Mouse (Mus musculus): ENCODE measurements around the gene Epha2. TPM values are rescaled to one million over a fixed set of nuclear protein-coding genes. Genes with fewer than 3 reads are reported as not detected.

The Epha2 gene
- total RNA-seq, 1 experiment: 256 TPM

DNA sequence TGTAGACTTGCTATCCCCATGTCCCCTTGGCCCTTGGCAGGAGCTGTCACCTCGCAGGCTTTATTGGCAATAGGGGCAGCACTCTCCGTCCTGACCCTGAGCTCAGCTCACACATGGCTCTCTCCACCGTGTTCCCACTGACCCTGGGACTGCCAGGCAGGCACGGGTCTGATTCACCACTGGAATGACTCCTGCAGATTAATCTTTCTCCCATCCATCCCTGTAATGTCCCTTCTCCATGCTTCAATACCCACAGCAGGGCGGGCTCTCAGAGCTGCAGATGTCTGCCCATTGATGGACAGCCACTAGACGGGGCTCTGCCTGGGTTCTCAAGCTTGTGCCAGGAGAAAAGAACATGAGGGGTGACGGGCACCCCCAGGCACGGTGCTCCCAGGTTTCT is 64.1 kb downstream of the Epha2 start:
- no peak overlapping the region for H3K4me3 ChIP-seq (ENCODE audit: insufficient read depth in 1 of 2, low read depth in 1 of 2, low read length in 2 of 2, poor library complexity in 1 of 2, severe bottlenecking in 1 of 2)
- in situ Hi-C loops (cut with MboI; ENCODE audit: low sequenced_read_pairs in 2 of 2, unreplicated experiment in 2 of 2): no loop called here
- TF ChIP-seq ZNF384 (IDR thresholded peaks at IDR 0.05; ENCODE audit: low read depth, low read length) (no peak), MAFK (IDR thresholded peaks at IDR 0.05; ENCODE audit: insufficient read depth, low read depth, low read length) (no peak), HCFC1 (IDR thresholded peaks at IDR 0.05; ENCODE audit: borderline replicate concordance, insufficient read depth, low read length) (no peak), CHD2 (IDR thresholded peaks at IDR 0.05; ENCODE audit: low read depth, low read length) (no peak), ZC3H11A (IDR thresholded peaks at IDR 0.05; ENCODE audit: borderline replicate concordance, low read depth, low read length) (no peak)

DNA sequence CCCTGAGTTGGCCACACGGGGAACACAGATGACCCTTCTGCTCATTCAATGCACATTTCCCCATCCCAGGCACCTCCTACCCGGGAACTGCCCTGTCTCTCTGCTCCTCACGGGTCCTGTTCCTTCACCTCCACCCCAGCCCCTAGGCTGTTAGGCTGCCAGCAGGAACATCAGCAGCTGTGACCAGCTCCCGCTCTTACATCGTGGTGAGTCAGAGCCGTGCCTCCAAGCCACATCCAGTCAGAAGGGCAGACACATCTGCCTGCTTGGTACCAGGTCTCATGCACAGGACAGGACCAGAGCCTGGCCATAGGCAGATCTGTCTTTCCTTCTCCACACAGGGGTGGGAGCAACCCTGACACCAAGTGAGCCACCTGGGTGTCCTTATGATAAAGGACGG is 64.8 kb downstream of the Epha2 start:
- Histone ChIP-seq H3K9ac (ENCODE audit: insufficient read depth, low read depth, low read length, poor library complexity, severe bottlenecking) (no peak overlapping the region), H3K4me1 (ENCODE audit: control insufficient read depth in 2 of 2, insufficient read depth in 2 of 2, low read length in 2 of 2, poor library complexity in 1 of 2) (peaks cover 2 to 18% of the 10 kb centered on the region in 2 experiments; a peak in 3 of 4 replicates), H3K27ac (ENCODE audit: insufficient read depth, low read depth, low read length, poor library complexity, severe bottlenecking) (no peak overlapping the region), H3K4me3 (ENCODE audit: insufficient read depth in 1 of 2, low read depth in 1 of 2, low read length in 2 of 2, poor library complexity in 1 of 2, severe bottlenecking in 1 of 2) (no peak overlapping the region), H3K36me3 (ENCODE audit: control insufficient read depth, insufficient read depth, low read length, poor library complexity, severe bottlenecking) (no peaks in the 10 kb centered on the region), H3K9me3 (ENCODE audit: control insufficient read depth, insufficient read depth, low read depth, low read length) (no peaks in the 10 kb centered on the region)
- no peak for DNase-seq (ENCODE audit: low read depth, low spot score)
- in situ Hi-C loops (cut with MboI; ENCODE audit: low sequenced_read_pairs in 2 of 2, unreplicated experiment in 2 of 2): no loop called here
- TF ChIP-seq HCFC1 (IDR thresholded peaks at IDR 0.05; ENCODE audit: borderline replicate concordance, insufficient read depth, low read length) (no peak), MAFK (IDR thresholded peaks at IDR 0.05; ENCODE audit: insufficient read depth, low read depth, low read length) (no peak), ZNF384 (IDR thresholded peaks at IDR 0.05; ENCODE audit: low read depth, low read length) (no peak), CHD2 (IDR thresholded peaks at IDR 0.05; ENCODE audit: low read depth, low read length) (no peak), ZC3H11A (IDR thresholded peaks at IDR 0.05; ENCODE audit: borderline replicate concordance, low read depth, low read length) (no peak)

More for the DNA sequence above, 64.1 kb downstream of the Epha2 start:
- H3K9ac ChIP-seq (ENCODE audit: insufficient read depth, low read depth, low read length, poor library complexity, severe bottlenecking): no peak overlapping the region
- H3K36me3 ChIP-seq (ENCODE audit: control insufficient read depth, insufficient read depth, low read length, poor library complexity, severe bottlenecking): no peaks in the 10 kb centered on the region
- no peaks in the 10 kb centered on the region for H3K9me3 ChIP-seq (ENCODE audit: control insufficient read depth, insufficient read depth, low read depth, low read length)
- H3K4me1 ChIP-seq (ENCODE audit: control insufficient read depth in 2 of 2, insufficient read depth in 2 of 2, low read length in 2 of 2, poor library complexity in 1 of 2): peaks cover 2 to 23% of the 10 kb centered on the region in 2 experiments; a peak in 3 of 4 replicates
- no peak for DNase-seq (ENCODE audit: low read depth, low spot score)
- no peak overlapping the region for H3K27ac ChIP-seq (ENCODE audit: insufficient read depth, low read depth, low read length, poor library complexity, severe bottlenecking)

DNA sequence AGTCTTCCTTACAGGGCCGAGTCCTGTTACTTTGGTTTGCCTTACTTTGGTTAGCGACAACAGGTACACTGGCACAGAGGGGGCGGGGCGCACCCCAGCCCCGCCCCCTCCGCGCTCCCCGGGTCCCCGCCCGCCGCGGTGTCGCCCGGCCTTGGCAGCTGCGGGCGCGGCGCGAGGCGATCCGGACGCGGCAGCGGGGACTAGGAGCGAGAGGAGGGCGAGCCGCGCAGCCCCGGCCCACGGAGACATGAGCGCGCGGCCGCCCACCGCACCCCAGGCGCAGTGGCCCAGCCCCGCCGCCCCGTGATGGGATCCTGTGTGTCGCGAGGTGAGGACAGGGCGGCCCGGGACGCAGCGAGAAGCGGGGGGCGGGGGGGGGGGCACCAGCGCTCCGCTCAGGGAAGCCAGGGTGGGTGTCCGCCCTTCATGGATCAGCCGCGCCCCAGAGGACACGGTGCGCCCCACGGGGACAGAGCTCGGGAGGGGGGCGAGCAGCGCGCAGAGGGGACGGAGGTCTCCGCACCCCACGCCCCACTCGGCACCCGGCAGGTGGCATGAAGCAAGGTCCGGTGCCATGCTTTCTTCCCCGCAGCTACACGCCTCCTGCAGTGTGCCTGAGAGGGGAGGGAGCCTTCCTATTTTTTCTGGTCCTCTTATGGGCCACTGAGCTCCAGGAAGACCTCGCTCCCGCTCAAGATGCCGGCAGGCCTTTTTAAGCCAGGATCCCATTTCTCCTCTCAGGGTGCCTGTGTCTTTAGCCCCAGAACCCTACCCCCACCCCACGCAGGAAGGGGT is 67.2 kb downstream of the Epha2 start, which contains the start of gene Fam131c:
Gene Fam131c, plus strand, starts transcription at position 224 of the 795 bp plus-strand sequence.
- DNase-seq (ENCODE audit: low read depth, low spot score): no peak
- in situ Hi-C loops (cut with MboI; ENCODE audit: low sequenced_read_pairs in 2 of 2, unreplicated experiment in 2 of 2): no loop called here

DNA sequence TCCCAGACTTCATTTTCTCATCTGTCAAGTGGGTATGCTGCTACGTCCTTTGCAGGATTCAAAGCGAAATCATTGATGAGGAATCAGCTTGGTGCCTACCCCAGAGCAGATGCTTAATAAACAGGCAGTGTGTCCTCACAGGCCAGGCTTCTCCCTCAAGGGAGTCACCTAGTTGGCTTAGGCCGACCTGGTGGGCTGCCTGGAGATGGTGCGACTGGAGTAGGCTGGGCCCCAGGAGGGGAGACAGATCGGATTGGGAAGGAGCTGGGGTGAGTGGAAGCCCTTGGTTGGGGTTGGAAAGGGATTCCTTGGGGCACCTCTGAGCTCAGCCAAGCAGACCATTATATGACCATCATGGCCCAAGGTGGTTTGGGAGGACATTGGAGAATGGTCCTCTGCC is 71.4 kb downstream of the Epha2 start:
- DNase-seq (ENCODE audit: low read depth, low spot score): no peak
- Histone ChIP-seq H3K4me3 (ENCODE audit: insufficient read depth in 1 of 2, low read depth in 1 of 2, low read length in 2 of 2, poor library complexity in 1 of 2, severe bottlenecking in 1 of 2) (no peak overlapping the region), H3K9me3 (ENCODE audit: control insufficient read depth, insufficient read depth, low read depth, low read length) (no peaks in the 10 kb centered on the region), H3K36me3 (ENCODE audit: control insufficient read depth, insufficient read depth, low read length, poor library complexity, severe bottlenecking) (no peaks in the 10 kb centered on the region), H3K4me1 (ENCODE audit: control insufficient read depth in 2 of 2, insufficient read depth in 2 of 2, low read length in 2 of 2, poor library complexity in 1 of 2) (peaks cover 0 to 4% of the 10 kb centered on the region in 2 experiments; a peak in 1 of 4 replicates), H3K27ac (ENCODE audit: insufficient read depth, low read depth, low read length, poor library complexity, severe bottlenecking) (no peak overlapping the region), H3K9ac (ENCODE audit: insufficient read depth, low read depth, low read length, poor library complexity, severe bottlenecking) (no peak overlapping the region)
- TF ChIP-seq CHD2 (IDR thresholded peaks at IDR 0.05; ENCODE audit: low read depth, low read length) (no peak), MAFK (IDR thresholded peaks at IDR 0.05; ENCODE audit: insufficient read depth, low read depth, low read length) (no peak), HCFC1 (IDR thresholded peaks at IDR 0.05; ENCODE audit: borderline replicate concordance, insufficient read depth, low read length) (no peak), ZNF384 (IDR thresholded peaks at IDR 0.05; ENCODE audit: low read depth, low read length) (no peak), ZC3H11A (IDR thresholded peaks at IDR 0.05; ENCODE audit: borderline replicate concordance, low read depth, low read length) (no peak)
- in situ Hi-C loops (cut with MboI; ENCODE audit: low sequenced_read_pairs in 2 of 2, unreplicated experiment in 2 of 2): no loop called here

More for the DNA sequence above, 67.2 kb downstream of the Epha2 start, which contains the start of gene Fam131c:
- Histone ChIP-seq H3K9ac (ENCODE audit: insufficient read depth, low read depth, low read length, poor library complexity, severe bottlenecking) (peak within 1 kb of the TSS; percentile 66), H3K27ac (ENCODE audit: insufficient read depth, low read depth, low read length, poor library complexity, severe bottlenecking) (no peak within 1 kb of the TSS), H3K4me3 (ENCODE audit: insufficient read depth in 1 of 2, low read depth in 1 of 2, low read length in 2 of 2, poor library complexity in 1 of 2, severe bottlenecking in 1 of 2) (peak within 1 kb of the TSS; percentile 58 to 84), H3K4me1 (ENCODE audit: control insufficient read depth in 2 of 2, insufficient read depth in 2 of 2, low read length in 2 of 2, poor library complexity in 1 of 2) (peaks cover 0 to 6% of the 10 kb centered on the region in 2 experiments; a peak in 1 of 4 replicates), H3K36me3 (ENCODE audit: control insufficient read depth, insufficient read depth, low read length, poor library complexity, severe bottlenecking) (no peaks in the 10 kb centered on the region), H3K9me3 (ENCODE audit: control insufficient read depth, insufficient read depth, low read depth, low read length) (no peaks in the 10 kb centered on the region)
- no peak for TF ChIP-seq ZNF384 (IDR thresholded peaks at IDR 0.05; ENCODE audit: low read depth, low read length)
- no peak for TF ChIP-seq CHD2 (IDR thresholded peaks at IDR 0.05; ENCODE audit: low read depth, low read length)
- no peak for TF ChIP-seq MAFK (IDR thresholded peaks at IDR 0.05; ENCODE audit: insufficient read depth, low read depth, low read length)
- TF ChIP-seq HCFC1 (IDR thresholded peaks at IDR 0.05; ENCODE audit: borderline replicate concordance, insufficient read depth, low read length): no peak
- TF ChIP-seq ZC3H11A (IDR thresholded peaks at IDR 0.05; ENCODE audit: borderline replicate concordance, low read depth, low read length): no peak

Other genes with a start within 250 kb of the Epha2 start
- 15.2 and 33.2 TPM in 2 replicates for gene Crocc, start 240.7 kb upstream of the Epha2 start, total RNA-seq (2012; rRNA removed)
- 28.3 and 36.3 TPM in 2 replicates for gene Necap2, start 222.9 kb upstream of the Epha2 start, total RNA-seq (2012; rRNA removed)
- 0.21 and 0.27 TPM in 2 replicates for gene Spata21, start 212.9 kb upstream of the Epha2 start, total RNA-seq (2012; rRNA removed)
- gene Szrd1, start 161.5 kb upstream of the Epha2 start, total RNA-seq (2012; rRNA removed): 46.2 and 64.6 TPM in 2 replicates
- gene Fbxo42, start 153.3 kb upstream of the Epha2 start, total RNA-seq (2012; rRNA removed): 14.0 and 14.5 TPM in 2 replicates
- 2.9 and 4.7 TPM in 2 replicates for gene Rsg1, start 87.3 kb upstream of the Epha2 start, total RNA-seq (2012; rRNA removed)
- gene Arhgef19, start 61.7 kb upstream of the Epha2 start, total RNA-seq (2012; rRNA removed): 1.7 and 2.3 TPM in 2 replicates
- 2.3 and 2.5 TPM in 2 replicates for gene Fam131c, start 67.0 kb downstream of the Epha2 start, total RNA-seq (2012; rRNA removed)
- gene Clcnka, start 97.5 kb downstream of the Epha2 start, total RNA-seq (2012; rRNA removed): 0.62 and 0.79 TPM in 2 replicates
- gene Clcnkb, start 114.8 kb downstream of the Epha2 start, total RNA-seq (2012; rRNA removed): 1.6 and 4.5 TPM in 2 replicates
- gene Hspb7, start 119.5 kb downstream of the Epha2 start, total RNA-seq (2012; rRNA removed): not detected in 2 replicates
- not detected in 2 replicates for gene Srarp, start 134.9 kb downstream of the Epha2 start, total RNA-seq (2012; rRNA removed)
- 30.1 and 37.3 TPM in 2 replicates for gene Zbtb17, start 143.4 kb downstream of the Epha2 start, total RNA-seq (2012; rRNA removed)
- 51.5 and 58.6 TPM in 2 replicates for gene Spen, start 237.4 kb downstream of the Epha2 start, total RNA-seq (2012; rRNA removed)